Mouse (Mus musculus): Measurements from ENCODE around the gene Grik2.
"Not testable (repeated sequence)": the region's sequence is repeated elsewhere in the genome, so short reads cannot be mapped to it uniquely, and the experiment has no call there.

Grik2 gene

DNA sequence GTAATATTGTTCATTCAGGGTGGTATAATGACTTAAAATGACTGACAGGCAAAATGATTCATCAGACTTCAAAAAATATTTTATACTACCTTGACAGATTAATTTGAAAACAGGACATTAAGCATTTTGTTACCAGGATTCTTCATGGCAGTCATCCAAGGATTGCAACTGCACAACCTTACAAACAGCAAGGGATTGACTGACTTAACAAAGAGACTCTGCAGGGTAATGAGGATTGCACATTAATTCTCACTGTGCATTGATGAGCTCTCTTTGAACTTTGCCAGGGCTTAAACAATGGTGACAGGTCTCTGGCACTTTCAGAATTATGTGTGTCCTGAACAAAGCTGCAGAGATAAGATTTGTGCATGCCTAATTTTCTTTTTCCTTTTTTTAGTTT lies 466.2 kb downstream of the Grik2 start:
- peak; percentile 21 for DNase-seq (ENCODE audit: low spot score)

DNA sequence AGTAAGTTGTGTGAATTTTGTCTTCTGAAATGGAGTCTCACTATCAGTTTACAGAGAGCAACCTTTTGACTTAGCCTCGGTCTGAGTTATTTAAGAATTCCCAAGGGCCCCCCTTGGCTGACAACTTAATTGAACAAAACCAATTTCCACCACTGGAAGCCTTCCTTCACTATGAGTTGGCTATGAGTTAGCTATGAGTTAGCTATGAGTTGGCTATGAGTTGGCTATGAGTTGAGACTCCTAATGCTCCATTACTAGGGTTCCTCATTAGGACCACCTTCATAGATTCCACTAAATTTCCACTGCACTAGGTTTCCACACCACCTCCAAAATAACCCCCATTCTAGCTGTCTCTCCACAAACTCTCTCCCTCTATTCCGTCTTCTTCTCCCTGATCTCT lies 468.7 kb downstream of the Grik2 start:
- DNase-seq (ENCODE audit: low spot score), result no peak

DNA sequence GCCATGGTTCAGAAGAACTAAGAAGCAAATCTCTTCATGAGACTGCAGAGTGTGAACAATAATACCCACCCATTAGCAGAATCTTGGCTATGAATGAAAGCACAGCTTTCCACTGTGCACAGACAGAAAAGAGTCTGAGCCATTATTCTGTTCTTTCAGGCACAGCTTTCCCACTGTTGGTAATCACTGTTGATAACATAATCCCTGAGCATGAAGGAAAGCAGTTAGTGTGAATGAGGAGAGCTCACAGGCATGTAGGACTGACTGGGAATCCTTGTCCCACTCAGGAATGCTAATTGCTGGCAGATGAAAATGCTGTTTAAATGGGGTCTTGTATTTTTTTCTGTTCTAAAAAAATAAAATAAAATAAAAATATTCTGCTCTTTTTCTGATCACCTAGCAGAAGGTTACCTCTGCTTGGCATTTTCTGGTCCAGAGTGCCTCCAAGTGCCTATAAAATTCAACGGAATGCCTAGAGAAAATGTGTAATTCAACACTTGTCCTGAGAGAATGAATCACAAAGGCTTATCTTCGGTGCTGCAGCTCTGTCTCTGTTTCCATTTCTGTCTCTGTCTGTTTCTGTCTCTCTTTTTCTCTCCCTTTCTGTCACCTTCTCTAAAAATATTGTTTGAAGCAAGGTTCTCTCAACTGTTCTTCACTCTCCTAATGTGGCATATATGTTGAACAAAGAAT lies 532.2 kb downstream of the Grik2 start:
- peak; percentile 41 for DNase-seq (ENCODE audit: low spot score)

DNA sequence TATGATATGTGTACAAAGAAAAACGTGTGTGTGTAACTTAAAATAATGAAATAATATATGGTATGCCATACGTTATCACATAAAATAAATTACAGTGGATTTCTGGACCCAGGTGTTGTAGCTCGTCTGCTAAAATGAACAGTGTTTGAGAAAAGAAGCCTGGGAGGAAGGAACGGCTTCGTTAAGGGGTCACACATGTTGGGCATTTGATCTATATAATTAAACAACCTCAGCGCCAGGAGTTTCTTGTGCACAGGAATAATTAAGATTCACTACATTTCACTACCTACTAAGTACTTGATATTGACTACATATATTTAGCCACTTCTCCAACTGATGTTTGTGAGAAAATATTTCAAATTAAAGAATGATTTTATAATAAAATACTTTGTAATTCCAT lies 551.2 kb downstream of the Grik2 start:
- not testable (repeated sequence) for DNase-seq (ENCODE audit: low spot score)

DNA sequence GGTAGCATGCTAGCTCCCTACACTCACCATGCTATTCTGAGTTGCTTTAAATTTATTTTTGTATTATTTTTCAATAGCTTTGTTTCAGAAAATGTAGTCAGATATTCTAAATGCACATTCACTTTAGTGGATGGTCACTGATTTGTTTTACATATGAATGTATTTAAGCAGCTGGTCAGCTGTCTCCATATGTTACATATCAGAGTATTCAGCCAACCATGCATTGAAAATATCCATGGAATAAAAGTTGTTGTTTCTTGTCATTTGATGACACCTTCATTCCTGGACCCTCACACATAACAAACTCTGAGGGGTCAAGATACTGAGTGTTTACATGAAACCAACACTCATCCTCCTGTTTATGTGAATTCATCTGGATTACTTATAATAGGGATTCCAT lies 551.7 kb downstream of the Grik2 start:
- not testable (repeated sequence) for DNase-seq (ENCODE audit: low spot score)

DNA sequence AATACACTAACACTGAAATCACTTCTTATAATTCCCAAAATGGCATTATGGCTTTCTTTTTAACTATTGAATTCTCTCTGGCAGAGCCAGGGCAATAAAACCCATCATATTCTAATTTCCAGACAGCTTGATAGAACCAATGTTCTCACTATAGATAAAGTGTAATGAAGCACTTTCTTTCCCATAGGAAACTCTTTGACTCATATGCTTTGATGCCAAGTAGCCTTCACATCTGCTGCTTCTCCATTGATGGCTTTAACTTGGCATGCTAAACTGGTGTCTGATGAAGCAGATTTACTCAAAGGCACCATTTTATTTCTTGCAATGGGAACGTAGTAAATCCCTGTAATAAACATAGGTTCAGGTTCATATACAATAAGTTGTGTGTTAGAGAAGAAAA lies 568.5 kb downstream of the Grik2 start:
- DNase-seq (ENCODE audit: low spot score), result no peak

DNA sequence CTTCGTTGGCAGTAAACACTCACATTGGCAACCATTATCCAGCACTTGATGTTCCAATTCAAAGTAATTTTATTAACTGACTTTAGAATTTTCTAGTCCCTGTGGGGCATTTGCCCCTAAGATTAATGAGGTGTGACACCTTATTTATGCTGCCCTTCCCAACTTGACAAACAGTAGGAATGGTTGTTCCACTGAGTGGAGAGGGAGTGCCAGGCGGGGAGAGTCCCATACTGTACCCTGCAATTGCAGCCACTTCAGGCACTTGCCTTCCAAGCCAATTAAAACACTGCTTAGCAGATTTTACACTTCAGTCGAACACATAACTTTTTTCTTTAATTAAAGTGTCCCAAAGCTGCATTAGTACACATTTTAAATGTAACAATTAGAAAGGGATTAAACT lies 568.9 kb downstream of the Grik2 start:
- no peak for DNase-seq (ENCODE audit: low spot score)

DNA sequence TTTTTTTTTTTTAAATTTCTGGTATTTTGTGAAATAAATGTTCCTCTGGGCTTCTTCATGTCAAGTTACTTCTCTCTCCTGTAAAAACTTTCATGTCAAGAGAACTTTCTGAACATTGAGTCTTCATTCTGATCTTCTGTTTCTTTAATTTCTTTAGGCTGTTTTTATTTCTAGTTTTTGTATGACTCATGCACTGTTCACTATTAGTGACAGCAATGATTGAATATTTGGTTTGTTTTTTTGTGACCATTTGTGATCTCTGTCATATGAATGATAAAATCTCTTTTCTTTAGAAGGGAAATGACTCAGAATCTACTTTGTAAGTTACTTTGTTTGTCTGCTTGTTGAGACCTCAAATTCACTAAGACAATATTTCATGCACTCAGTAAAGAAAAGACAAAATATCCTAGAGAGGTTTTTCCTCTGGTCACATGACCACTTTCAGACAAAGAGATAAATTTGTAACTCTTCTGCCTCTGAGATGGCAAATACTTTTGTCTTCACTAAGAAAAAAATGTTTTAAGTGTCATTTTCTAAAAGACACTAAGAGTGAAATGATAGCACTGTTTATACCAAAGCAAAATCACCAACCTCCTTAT lies 596.7 kb downstream of the Grik2 start:
- DNase-seq (ENCODE audit: low spot score), result no peak

DNA sequence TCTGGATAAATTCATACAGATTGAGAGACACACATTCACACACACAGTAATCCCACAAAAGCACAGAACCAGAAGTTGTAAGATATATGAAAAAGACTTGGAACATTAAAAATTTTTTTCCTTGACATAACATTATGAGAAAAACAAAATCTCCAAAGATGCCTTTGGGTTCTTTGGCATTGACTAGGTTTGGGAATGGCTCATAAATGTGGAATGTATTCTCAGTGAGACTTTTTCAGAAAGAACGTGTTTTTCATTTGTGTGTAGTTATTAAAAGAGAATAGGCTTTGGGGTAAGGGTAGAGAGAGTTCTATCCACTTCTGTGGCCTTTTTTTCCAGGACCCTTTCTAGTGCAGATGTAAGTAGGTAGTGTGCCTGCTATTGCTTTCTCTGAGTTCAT lies 597.3 kb downstream of the Grik2 start:
- DNase-seq (ENCODE audit: low spot score), result no peak

DNA sequence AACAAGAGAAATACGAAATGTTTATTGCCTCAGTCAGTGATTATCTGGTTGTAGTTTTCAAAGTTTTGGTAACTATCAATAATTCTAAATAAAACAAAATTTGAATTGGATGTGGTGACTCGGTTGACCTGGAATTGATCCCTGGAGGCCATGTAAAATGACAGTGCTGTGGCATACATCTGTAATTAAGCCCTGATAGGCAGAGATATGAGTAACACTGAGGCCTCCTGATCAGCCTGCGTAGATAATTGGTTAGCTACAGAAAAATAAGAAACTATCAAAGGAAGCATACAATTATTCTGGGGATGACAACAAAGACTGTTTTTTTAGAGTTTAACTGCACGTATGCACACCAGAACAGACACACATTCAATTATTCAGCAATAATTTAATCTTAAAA lies 634.4 kb downstream of the Grik2 start:
- no peak for DNase-seq (ENCODE audit: low spot score)

DNA sequence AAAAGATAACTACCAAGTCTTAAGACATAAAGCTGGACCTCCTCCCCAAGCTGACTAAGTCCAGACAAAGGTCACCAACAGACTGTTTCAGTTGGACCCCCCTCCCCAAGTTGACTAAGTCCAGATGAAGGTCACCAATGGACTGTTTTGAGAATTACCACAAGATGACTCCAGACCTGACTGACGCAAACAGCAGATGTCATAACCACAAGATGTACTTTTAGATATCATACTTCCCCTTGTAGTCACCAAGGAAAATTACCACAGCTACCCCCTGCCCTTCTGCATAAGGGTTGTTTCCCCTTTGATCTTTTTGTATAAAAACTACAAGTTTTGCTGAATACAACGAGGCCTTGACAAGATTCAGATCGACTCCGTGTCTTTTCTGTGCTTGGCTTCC lies 637.1 kb downstream of the Grik2 start:
- not testable (repeated sequence) for DNase-seq (ENCODE audit: low spot score)

DNA sequence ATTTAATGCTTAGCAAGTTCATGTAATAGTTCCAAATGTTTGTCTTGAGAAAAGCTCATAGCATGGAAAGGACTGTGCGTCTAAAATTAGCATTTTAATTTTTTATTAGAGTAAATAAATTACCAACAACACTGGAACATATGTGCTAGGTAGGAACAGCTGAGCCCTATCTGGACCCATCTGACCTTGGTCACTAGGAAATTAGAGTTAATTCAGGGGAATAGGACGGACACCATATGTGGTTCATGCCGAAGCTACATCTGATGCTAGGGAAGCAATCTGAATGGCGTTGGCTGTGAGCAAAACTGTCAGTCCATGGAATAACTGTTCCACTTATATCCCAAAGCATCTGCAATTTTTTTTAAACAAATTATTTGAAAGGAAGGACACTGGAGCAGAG lies 638.9 kb downstream of the Grik2 start:
- DNase-seq (ENCODE audit: low spot score), result no peak

DNA sequence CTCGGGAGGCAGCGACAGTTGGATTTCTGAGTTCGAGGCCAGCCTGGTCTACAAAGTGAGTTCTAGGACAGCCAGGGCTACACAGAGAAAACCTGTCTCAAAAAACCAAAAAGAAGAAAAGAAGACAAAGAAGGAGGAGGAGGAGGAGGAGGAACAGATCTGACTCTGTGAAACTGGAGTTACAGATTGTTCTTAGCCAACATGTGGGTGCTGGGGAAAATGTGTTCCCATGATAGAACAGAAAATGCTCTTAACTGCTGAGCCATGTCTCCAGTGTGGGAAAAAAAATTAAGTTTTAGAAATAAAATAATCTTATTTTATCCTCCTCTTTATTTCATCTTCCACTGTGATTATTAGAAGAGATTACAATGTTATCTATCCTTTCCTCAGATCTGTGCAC lies 645.9 kb downstream of the Grik2 start:
- DNase-seq (ENCODE audit: low spot score), result no peak

DNA sequence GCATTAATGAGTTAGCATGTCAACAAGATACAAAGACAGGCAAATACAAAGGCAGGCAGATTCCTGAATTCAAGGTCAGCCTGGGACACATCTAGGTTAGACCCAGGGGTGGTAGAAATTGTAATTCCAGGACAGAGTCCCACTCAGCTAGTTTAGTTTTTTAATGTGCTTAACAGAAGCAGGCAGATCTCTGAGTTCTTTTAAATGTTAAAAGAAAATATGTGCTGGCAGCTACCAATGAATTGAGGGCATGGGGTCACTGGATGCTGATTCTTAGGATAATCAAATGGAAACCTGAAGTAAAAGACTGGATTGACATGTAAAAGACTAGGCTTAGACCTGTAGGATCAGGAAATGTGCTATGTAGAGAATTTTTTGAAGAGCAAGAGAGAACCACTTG lies 651.8 kb downstream of the Grik2 start:
- DNase-seq (ENCODE audit: low spot score), result no peak

DNA sequence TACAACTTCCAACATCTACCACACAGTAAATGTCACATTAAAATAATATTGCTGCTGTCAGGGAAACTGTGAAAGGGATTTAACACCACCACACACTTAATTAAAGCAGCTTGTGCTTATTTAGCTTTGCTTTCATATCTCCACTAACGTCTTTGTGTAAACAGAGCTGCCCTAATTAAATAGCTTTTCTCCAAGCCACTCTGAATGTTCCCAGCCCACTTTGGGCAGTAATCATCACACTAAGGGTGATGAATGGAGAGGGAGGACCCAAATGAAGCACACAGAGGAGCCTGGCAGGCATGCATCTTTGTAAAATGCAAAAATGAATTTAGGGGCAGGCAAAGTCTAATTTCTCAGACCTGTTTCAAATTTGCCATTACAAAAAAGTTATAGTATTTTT lies 657.3 kb downstream of the Grik2 start:
- DNase-seq (ENCODE audit: low spot score), result peak; percentile 5

DNA sequence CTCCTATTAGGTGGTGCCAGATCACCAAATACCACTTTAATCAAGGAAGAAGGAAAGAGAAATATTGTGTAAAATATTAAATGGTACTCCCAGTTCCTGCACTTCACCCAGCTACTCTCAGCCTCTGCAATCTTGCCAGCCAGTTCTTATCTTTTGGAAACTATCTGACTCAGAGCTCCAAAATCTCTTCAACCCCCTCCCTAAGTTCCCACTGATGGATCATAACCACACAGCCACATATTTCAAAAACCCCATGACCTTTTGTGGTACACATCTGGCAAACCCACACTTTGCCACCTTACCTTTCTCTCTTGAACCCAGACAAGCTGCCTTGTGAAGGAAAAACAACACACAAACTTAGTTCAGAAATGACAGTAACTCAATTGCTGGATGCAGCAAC lies 738.2 kb downstream of the Grik2 start:
- no peak for DNase-seq (ENCODE audit: low spot score)

DNA sequence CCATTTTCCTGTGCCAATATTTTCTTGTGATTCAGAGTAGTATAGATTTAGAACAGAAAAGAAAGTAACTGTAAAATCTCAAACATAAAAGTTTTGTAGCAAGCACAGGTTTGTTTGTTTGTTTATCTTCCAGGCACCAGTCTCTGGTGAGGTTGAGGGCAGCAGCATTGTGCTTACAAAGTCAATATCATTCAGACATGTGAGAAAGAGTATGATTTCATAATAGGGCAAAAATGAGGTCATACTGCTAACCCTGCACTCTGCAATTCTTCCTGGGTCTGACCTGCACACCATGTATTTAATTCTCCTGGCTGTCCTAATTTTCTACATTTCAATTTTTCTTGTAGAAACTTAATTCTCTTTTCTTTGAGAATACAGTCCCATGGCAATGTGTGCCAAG lies 739.2 kb downstream of the Grik2 start:
- DNase-seq (ENCODE audit: low spot score), result no peak
